Mouse (Mus musculus): ENCODE data around the gene Kdelr2. TPM values are rescaled to one million over a fixed set of nuclear protein-coding genes. Genes with fewer than 3 reads are reported as not detected.

Kdelr2 gene
- polyA plus RNA-seq, 1 experiment from 2014 or later, result 297 TPM

DNA sequence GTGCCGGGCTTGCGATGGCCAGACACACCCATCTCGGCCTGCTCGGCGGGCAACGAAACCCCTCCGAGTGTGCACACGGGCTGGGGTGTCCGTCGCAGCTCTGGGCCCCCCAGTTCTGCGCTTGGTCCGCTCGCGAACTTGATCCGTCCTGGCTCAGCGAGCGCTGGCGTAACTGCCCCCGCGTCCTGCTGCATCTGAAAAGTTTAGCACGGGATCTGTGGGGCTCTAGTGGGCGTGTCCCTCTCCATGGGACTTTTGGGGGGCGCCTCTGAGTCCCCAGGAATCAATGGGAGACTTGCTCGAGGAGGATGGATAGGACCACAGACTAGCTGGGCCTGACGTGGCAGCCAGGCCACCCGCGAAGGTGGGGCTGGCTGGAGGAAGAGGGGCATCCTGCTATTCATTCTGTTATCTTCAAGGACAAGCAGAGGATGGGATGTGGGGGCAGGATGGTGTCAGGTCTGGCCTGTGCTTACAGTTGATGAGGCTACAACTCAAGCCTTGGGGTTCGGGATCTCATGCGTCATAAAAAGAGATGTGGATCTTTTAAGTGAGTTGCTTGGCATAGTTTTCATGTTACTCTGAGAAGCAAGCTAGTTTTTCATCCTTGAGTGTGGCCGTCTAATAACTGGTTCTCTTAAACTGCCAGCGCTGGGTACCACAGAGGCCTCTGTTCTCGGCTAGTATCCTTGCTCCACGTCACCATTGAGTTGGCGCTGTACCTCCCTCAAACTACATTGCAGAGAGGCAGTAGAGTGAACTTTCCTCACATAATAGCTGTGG, 701 bp downstream of the Kdelr2 start:
- peak overlapping the region; percentile 89 for H3K27ac ChIP-seq
- H3K36me3 ChIP-seq, result peaks cover 32% of the 10 kb centered on the region
- peak; percentile 61 for ATAC-seq (ENCODE audit: insufficient number of reproducible peaks, insufficient read depth, low FRiP score, low TSS enrichment, low read depth)
- H3K4me1 ChIP-seq (replicated peaks), result peaks cover 22% of the 10 kb centered on the region
- H3K4me2 ChIP-seq, result peak overlapping the region; percentile 85
- peak overlapping the region; percentile 94 for H3K9ac ChIP-seq (replicated peaks)
- 4% methylated on average over 34 of the region's 34 CpGs for WGBS
- no peaks in the 10 kb centered on the region for H3K9me3 ChIP-seq
- no peaks in the 10 kb centered on the region for H3K27me3 ChIP-seq
- H3K4me3 ChIP-seq (replicated peaks), result peak overlapping the region; percentile 90

DNA sequence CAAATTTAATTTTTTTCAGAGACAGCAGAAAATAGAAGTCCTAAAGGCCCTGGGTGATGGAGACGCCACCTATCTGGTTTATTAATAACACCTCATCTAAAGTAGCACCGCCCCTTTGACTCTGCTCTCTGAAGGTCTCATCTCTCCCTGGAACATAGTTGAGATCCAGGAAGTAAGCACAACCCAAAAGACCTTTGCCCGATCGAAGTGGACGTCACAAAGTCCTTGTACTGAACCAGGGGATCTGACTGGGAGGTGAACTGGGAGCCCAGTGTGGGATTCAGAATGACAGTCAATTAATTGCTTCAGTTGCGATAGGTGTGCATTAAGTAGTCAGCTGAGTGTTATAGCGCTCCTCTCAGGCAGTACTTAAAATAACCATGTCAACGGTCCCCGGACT, 1.6 kb downstream of the Kdelr2 start:
- peaks cover 40% of the 10 kb centered on the region for H3K36me3 ChIP-seq
- peak overlapping the region; percentile 85 for H3K4me2 ChIP-seq
- no peaks in the 10 kb centered on the region for H3K27me3 ChIP-seq
- no peak overlapping the region for H3K27ac ChIP-seq
- peak overlapping the region; percentile 90 for H3K4me3 ChIP-seq (replicated peaks)
- 89% methylated on average over 9 of the region's 9 CpGs for WGBS
- no peaks in the 10 kb centered on the region for H3K9me3 ChIP-seq
- peaks cover 22% of the 10 kb centered on the region for H3K4me1 ChIP-seq (replicated peaks)
- H3K9ac ChIP-seq (replicated peaks), result no peak overlapping the region
- no peak for ATAC-seq (ENCODE audit: insufficient number of reproducible peaks, insufficient read depth, low FRiP score, low TSS enrichment, low read depth)

DNA sequence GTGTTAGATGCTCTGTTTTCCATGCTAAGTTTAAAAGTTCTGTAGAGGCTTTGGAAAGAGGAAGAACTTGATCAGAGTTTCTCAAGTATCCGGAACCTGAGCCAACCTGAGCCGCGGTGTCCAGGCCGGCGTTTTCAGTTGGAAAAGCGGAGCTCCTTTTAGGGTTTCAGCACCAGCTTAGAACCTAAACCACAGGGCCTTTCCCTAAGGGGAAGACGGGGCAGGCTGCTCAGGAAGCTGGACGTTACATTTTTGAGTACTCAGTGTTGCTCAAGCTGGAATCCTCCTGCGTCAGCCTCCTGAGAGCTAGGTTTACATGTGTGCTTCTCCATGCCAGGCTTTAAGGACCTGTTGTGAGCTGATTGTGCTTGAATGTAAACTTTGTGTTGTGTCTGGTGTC, 2.9 kb downstream of the Kdelr2 start:
- no peak for ATAC-seq (ENCODE audit: insufficient number of reproducible peaks, insufficient read depth, low FRiP score, low TSS enrichment, low read depth)
- Histone ChIP-seq H3K36me3 (peaks cover 54% of the 10 kb centered on the region), H3K4me2 (no peak overlapping the region), H3K9ac (replicated peaks) (no peak overlapping the region), H3K4me1 (replicated peaks) (peaks cover 22% of the 10 kb centered on the region), H3K27me3 (no peaks in the 10 kb centered on the region), H3K4me3 (replicated peaks) (no peak overlapping the region), H3K9me3 (no peaks in the 10 kb centered on the region), H3K27ac (no peak overlapping the region)
- WGBS, result 95% methylated on average over 9 of the region's 9 CpGs

DNA sequence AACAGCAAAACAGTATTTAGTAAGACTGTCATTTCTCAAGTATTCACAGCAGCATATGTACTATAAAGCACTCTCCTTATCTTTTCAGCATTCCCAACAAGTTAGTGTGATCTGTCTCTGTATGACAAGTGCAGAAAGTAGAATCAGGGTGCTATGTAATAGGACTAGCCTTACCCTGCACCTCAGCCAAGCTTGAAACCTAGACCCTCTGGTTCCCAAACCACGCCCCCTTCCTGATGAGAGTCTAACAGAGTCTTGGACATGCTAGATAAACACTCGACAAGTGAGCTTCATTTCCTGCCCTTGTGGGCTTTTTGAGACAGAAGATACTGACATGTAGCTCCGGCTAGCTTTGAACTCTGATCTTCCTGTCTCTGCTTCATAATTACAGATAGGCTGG, 5.6 kb downstream of the Kdelr2 start:
- Histone ChIP-seq H3K4me2 (no peak overlapping the region), H3K4me3 (replicated peaks) (no peak overlapping the region), H3K9ac (replicated peaks) (no peak overlapping the region), H3K27me3 (no peaks in the 10 kb centered on the region), H3K27ac (no peak overlapping the region), H3K36me3 (peaks cover 77% of the 10 kb centered on the region), H3K9me3 (no peaks in the 10 kb centered on the region), H3K4me1 (replicated peaks) (peaks cover 14% of the 10 kb centered on the region)
- whole genome bisulfite sequencing, result 73% methylated on average over 3 of the region's 3 CpGs
- no peak for ATAC-seq (ENCODE audit: insufficient number of reproducible peaks, insufficient read depth, low FRiP score, low TSS enrichment, low read depth)

DNA sequence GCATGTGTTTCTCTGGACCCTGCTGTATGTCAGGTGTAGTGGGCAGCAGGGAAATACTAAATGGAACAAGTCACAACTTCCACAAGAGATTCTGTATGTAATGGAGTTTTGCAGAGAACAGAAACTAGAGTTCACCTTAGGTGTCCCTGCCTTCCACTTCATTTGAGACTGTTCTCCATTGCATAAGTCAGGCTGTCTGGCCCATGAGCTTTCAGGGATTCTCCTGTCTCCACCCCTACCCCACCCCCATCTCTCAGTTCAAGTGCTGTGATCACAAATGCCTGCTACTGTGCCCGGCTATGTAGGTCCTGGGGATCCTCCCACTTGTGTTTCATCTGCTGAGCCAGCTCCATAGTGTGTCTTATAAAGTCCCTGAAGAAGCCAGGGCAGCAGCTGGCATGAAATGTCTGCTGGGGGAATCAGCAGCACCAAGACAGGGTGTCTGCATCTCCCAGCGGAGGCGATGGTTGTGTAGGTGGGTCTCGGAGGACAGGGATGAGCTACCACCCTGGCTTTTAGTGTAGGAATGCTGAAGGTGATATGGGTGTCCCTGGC, 7.3 kb downstream of the Kdelr2 start:
- H3K27ac ChIP-seq, result no peak overlapping the region
- H3K4me3 ChIP-seq (replicated peaks), result no peak overlapping the region
- no peak for ATAC-seq (ENCODE audit: insufficient number of reproducible peaks, insufficient read depth, low FRiP score, low TSS enrichment, low read depth)
- peaks cover 80% of the 10 kb centered on the region for H3K36me3 ChIP-seq
- H3K9me3 ChIP-seq, result no peaks in the 10 kb centered on the region
- peaks cover 2% of the 10 kb centered on the region; the same call in 1 of the 2 replicates for H3K4me1 ChIP-seq (replicated peaks)
- no peak overlapping the region for H3K4me2 ChIP-seq
- H3K27me3 ChIP-seq, result no peaks in the 10 kb centered on the region
- H3K9ac ChIP-seq (replicated peaks), result no peak overlapping the region
- 91% methylated on average over 4 of the region's 4 CpGs for WGBS

DNA sequence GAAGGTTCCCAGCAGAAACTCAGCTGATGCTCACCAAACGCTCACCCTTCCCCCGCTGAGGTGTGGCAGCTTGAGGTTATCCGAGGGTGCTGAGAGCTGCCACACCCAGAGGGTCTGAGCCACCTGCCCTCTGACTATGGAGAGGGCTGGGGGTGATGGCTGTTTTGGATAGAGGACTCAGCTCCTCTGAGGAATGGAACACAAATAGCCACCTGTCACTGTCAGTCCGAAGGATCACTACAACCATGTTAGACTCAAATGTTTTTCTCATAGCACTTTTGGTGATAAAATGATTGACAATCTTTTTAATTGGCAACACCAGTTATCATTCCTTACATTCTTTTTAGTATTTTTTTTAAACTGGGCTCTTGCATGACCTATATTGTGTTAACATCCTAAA, 17.8 kb downstream of the Kdelr2 start:
- 85% methylated on average over 4 of the region's 4 CpGs for WGBS
- H3K9me3 ChIP-seq, result peaks cover 3% of the 10 kb centered on the region; the same call in 1 of the 2 replicates

DNA sequence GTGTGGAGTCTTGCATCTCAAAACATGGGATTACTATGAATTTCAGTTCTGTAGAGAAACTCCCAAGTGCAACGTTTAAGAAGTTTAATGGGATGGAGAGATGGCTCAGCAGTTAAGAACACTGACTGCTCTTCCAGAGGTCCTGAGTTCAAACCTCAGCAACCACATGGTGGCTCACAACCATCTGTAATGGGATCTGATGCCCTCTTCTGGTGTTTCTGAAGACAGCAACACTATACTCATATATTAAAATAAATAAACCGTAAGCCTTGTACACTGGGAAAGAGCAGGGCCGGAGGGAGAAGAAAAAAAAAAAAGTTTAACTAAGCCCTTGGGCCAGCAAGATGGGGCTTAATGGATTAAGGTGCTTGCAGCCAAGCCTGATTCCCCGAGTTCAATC, 19.4 kb downstream of the Kdelr2 start:
- Histone ChIP-seq H3K4me2 (no peak overlapping the region), H3K36me3 (peaks cover 48% of the 10 kb centered on the region), H3K4me3 (replicated peaks) (no peak overlapping the region), H3K27ac (no peak overlapping the region), H3K27me3 (no peaks in the 10 kb centered on the region; the same call in 1 of the 2 replicates), H3K9ac (replicated peaks) (no peak overlapping the region), H3K4me1 (replicated peaks) (no peaks in the 10 kb centered on the region), H3K9me3 (no peaks in the 10 kb centered on the region)
- WGBS, result 74% methylated on average over 4 of the region's 4 CpGs
- ATAC-seq (ENCODE audit: insufficient number of reproducible peaks, insufficient read depth, low FRiP score, low TSS enrichment, low read depth), result no peak

More for the DNA sequence above, 17.8 kb downstream of the Kdelr2 start:
- Histone ChIP-seq H3K36me3 (peaks cover 63% of the 10 kb centered on the region), H3K4me1 (replicated peaks) (no peaks in the 10 kb centered on the region), H3K9ac (replicated peaks) (no peak overlapping the region), H3K27ac (no peak overlapping the region), H3K27me3 (no peaks in the 10 kb centered on the region; the same call in 1 of the 2 replicates), H3K4me3 (replicated peaks) (no peak overlapping the region), H3K4me2 (no peak overlapping the region)
- no peak for ATAC-seq (ENCODE audit: insufficient number of reproducible peaks, insufficient read depth, low FRiP score, low TSS enrichment, low read depth)

DNA sequence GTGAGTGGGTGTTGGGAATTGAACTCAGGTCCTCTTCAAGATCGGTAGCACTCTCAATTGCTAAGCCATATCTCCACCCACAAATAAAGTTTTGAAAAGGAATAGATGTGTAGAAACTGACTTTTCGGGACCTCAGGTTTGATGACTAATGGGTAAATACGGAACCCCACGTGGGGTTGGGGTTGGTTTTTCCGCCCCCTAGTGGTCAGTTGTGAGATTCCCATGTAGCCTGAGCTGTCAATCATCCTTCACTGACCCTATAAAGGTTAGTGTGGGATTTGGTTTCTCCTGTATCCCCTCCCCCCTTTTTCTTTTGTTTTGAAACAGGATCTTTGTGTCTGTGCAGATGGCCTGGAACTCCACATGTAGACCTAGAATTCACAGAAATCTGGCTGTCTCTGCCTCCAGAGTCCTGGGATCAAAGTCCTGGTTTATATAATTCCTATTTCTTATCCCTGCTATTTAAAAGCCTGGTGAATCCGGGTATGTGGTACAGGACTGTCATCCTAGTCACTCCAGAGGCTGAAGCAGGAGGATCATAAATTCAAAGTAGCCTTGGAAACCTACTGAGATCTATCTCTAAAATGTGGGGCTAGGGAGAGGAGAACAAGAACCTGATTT, 20.4 kb downstream of the Kdelr2 start:
- 33% methylated on average over 6 of the region's 6 CpGs for WGBS
- H3K27ac ChIP-seq, result no peak overlapping the region
- no peak overlapping the region for H3K4me2 ChIP-seq
- no peak overlapping the region for H3K9ac ChIP-seq (replicated peaks)
- ATAC-seq (ENCODE audit: insufficient number of reproducible peaks, insufficient read depth, low FRiP score, low TSS enrichment, low read depth), result no peak
- no peaks in the 10 kb centered on the region for H3K4me1 ChIP-seq (replicated peaks)
- peaks cover 38% of the 10 kb centered on the region for H3K36me3 ChIP-seq
- H3K9me3 ChIP-seq, result no peaks in the 10 kb centered on the region
- no peaks in the 10 kb centered on the region; the same call in 1 of the 2 replicates for H3K27me3 ChIP-seq
- H3K4me3 ChIP-seq (replicated peaks), result no peak overlapping the region

DNA sequence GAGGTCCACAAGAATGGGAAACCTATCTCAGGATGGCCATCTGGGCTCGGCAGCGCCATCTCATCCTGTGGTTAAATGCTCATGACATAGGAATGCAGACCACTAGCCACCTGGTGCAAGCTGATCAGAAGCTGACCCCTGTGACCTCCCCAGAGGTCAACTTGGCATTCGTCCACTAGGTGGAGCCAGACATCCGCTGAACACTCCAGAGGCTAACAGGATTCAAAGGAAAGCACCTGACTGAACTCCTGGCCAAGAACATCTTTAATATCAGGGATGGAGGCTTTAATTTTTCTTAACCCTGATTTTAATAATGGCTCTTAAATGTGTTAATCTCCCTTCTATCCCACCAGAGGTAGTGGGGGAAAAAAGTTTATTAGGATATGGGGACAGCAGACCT, 30.8 kb downstream of the Kdelr2 start:
- WGBS, result 4% methylated on average over 4 of the region's 4 CpGs
- Histone ChIP-seq H3K4me2 (no peak overlapping the region), H3K27me3 (no peaks in the 10 kb centered on the region), H3K4me3 (replicated peaks) (no peak overlapping the region), H3K9ac (replicated peaks) (no peak overlapping the region), H3K9me3 (no peaks in the 10 kb centered on the region), H3K27ac (no peak overlapping the region), H3K36me3 (no peaks in the 10 kb centered on the region), H3K4me1 (replicated peaks) (peaks cover 11% of the 10 kb centered on the region)
- no peak for ATAC-seq (ENCODE audit: insufficient number of reproducible peaks, insufficient read depth, low FRiP score, low TSS enrichment, low read depth)

DNA sequence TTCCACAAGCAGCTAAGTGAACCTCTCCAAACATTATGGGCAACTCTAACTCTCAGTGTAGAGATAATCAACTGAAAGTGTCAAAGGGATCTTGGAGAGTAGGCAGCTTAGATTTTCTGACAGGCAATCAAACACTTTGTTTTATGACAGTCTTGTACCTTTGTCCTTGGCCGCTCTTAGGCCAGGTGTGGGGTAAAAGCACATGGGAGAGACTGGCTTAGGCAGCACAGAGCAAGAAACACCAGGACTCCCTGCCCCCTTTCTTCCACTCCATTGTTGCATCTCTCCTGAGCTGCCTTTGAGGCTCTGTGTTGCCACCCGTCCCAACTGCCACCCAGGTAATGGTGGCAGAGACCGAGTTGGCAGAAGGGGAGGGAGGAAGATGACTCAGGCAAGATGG, 37.7 kb downstream of the Kdelr2 start:
- Histone ChIP-seq H3K36me3 (no peaks in the 10 kb centered on the region), H3K4me2 (no peak overlapping the region), H3K9ac (replicated peaks) (no peak overlapping the region), H3K4me3 (replicated peaks) (no peak overlapping the region), H3K9me3 (no peaks in the 10 kb centered on the region), H3K27me3 (no peaks in the 10 kb centered on the region), H3K27ac (no peak overlapping the region), H3K4me1 (replicated peaks) (no peaks in the 10 kb centered on the region)
- no peak for ATAC-seq (ENCODE audit: insufficient number of reproducible peaks, insufficient read depth, low FRiP score, low TSS enrichment, low read depth)
- 70% methylated on average over 3 of the region's 3 CpGs for WGBS

DNA sequence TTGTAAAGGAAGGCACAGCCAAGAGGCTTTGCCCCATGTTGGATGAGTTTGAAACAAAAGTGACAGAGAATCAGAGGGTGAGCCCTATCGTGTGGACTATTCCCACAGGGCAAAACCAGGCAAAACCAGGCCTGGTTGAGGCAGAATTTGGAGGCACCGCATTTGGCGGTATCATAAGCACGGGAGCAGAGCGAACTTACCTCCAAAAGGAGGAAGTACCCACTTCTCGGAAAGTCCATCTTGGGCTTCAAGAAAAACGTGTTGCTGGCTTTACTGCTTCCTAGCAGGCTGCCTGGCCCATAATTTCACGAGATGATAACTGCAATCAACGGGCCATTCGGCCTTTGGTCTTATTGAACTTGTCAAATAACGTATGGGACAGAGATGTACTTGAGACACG, 38.1 kb downstream of the Kdelr2 start:
- H3K4me3 ChIP-seq (replicated peaks), result no peak overlapping the region
- no peak overlapping the region for H3K9ac ChIP-seq (replicated peaks)
- ATAC-seq (ENCODE audit: insufficient number of reproducible peaks, insufficient read depth, low FRiP score, low TSS enrichment, low read depth), result no peak
- H3K4me1 ChIP-seq (replicated peaks), result no peaks in the 10 kb centered on the region
- no peaks in the 10 kb centered on the region for H3K36me3 ChIP-seq
- H3K4me2 ChIP-seq, result no peak overlapping the region
- H3K9me3 ChIP-seq, result no peaks in the 10 kb centered on the region
- no peak overlapping the region for H3K27ac ChIP-seq
- no peaks in the 10 kb centered on the region for H3K27me3 ChIP-seq
- 85% methylated on average over 12 of the region's 12 CpGs for WGBS

Measured in limb, embryonic 12.5 days (tissue).